Mouse (Mus musculus) adrenal gland, adult 2 months (tissue): ENCODE data around the gene Ms4a6c. TPM values are rescaled to one million over a fixed set of nuclear protein-coding genes. Genes with fewer than 3 reads are reported as not detected.
"Not testable (repeated sequence)": the region's sequence is repeated elsewhere in the genome, so short reads cannot be mapped to it uniquely, and the experiment has no call there.

ENCODE experiments used
- DNase-seq: peaks from one replicate; pipeline ENCODE4 v3.0.0; 2021
- long read RNA-seq: library from polyadenylated mRNA; stranded (forward); transcript quantifications from one replicate; pipeline ENCODE4 v2.0.0, GENCODE M21; 2021
- polyA plus RNA-seq: library from polyadenylated mRNA; depleted of rRNA; stranded (reverse); fragments of >200 nt; gene quantifications from 2 replicates; pipeline ENCODE4 v1.2.3, GENCODE M21; 2012; rRNA removed
- total RNA-seq, 2 experiments: library from RNA; stranded (reverse); gene quantifications; 2 replicates each; pipeline ENCODE4 v1.2.3; 2021

Ms4a6c gene
- total RNA-seq (10 to 100 TPM; 12.0 to 12.5 TPM), polyA plus RNA-seq (1.6 and 1.8 TPM in 2 replicates)
- long read RNA-seq, partial matches to known transcripts: 0 of 1 reads
- long read RNA-seq, other reads (novel, unspliced or antisense): 0 of 1 reads

- peak; percentile 3 for DNase-seq
These were observed at the start of gene Ms4a6c for GRCm38 (mm10) chr19:11469215-11469614. Gene Ms4a6c (plus strand): TSS chr19:11469366.

- DNase-seq: not testable (repeated sequence)
These were observed 38.0 kb upstream of the Ms4a6c start for GRCm38 (mm10) chr19:11431209-11431608.

GRCm38 (mm10) chr19:11435058-11435834 lies 33.9 kb upstream of the Ms4a6c start:
- DNase-seq: no peak

GRCm38 (mm10) chr19:11443338-11443737 lies 25.8 kb upstream of the Ms4a6c start, which contains the start of gene Ms4a4b:
Gene Ms4a4b (plus strand): TSS chr19:11443553.
- DNase-seq: no peak

GRCm38 (mm10) chr19:11443964-11444363 lies 25.2 kb upstream of the Ms4a6c start:
- no peak for DNase-seq

GRCm38 (mm10) chr19:11447238-11447637 lies 21.9 kb upstream of the Ms4a6c start:
- no peak for DNase-seq

GRCm38 (mm10) chr19:11459041-11459440 lies 10.1 kb upstream of the Ms4a6c start:
- DNase-seq: not testable (repeated sequence)

- DNase-seq: not testable (repeated sequence)
These were observed 4.4 kb upstream of the Ms4a6c start for GRCm38 (mm10) chr19:11464795-11465194.

GRCm38 (mm10) chr19:11466471-11466870 lies 2.7 kb upstream of the Ms4a6c start:
- DNase-seq: no peak

GRCm38 (mm10) chr19:11468361-11468760 lies 805 bp upstream of the Ms4a6c start:
- peak; percentile 1 for DNase-seq

- DNase-seq: no peak
These were observed 10.5 kb downstream of the Ms4a6c start for GRCm38 (mm10) chr19:11479714-11480113.

GRCm38 (mm10) chr19:11482684-11483083 lies 13.5 kb downstream of the Ms4a6c start:
- DNase-seq: no peak

GRCm38 (mm10) chr19:11483941-11484340 lies 14.8 kb downstream of the Ms4a6c start:
- DNase-seq: no peak

GRCm38 (mm10) chr19:11484388-11484787 lies 15.2 kb downstream of the Ms4a6c start:
- no peak for DNase-seq

GRCm38 (mm10) chr19:11485266-11485665 lies 16.1 kb downstream of the Ms4a6c start:
- no peak for DNase-seq

GRCm38 (mm10) chr19:11485746-11486145 lies 16.6 kb downstream of the Ms4a6c start, which contains the start of gene Gm8369:
Gene Gm8369 (plus strand): TSS chr19:11485938.
- DNase-seq: no peak

- DNase-seq: no peak
These were observed 17.4 kb downstream of the Ms4a6c start for GRCm38 (mm10) chr19:11486599-11486998.

GRCm38 (mm10) chr19:11491406-11492189 lies 22.4 kb downstream of the Ms4a6c start:
- DNase-seq: no peak

GRCm38 (mm10) chr19:11492671-11493070 lies 23.5 kb downstream of the Ms4a6c start:
- DNase-seq: no peak

GRCm38 (mm10) chr19:11494519-11494918 lies 25.4 kb downstream of the Ms4a6c start:
- no peak for DNase-seq

- no peak for DNase-seq
These were observed 27.2 kb downstream of the Ms4a6c start for GRCm38 (mm10) chr19:11496361-11496760.

- DNase-seq: not testable (repeated sequence)
These were observed 28.1 kb downstream of the Ms4a6c start for GRCm38 (mm10) chr19:11497300-11497699.

- DNase-seq: no peak
These were observed 31.6 kb downstream of the Ms4a6c start for GRCm38 (mm10) chr19:11500796-11501195.
